Mouse (Mus musculus) large intestine, adult 2 months (tissue): ENCODE results near the gene Gm49405. TPM values are rescaled to one million over a fixed set of nuclear protein-coding genes. Genes with fewer than 3 reads are reported as not detected.
"Not testable (repeated sequence)": the region's sequence is repeated elsewhere in the genome, so short reads cannot be mapped to it uniquely, and the experiment has no call there.

Source experiments
- DNase-seq: peaks from one replicate; pipeline ENCODE4 v3.0.0-alpha.2; 2012; ENCODE audit warnings: low read depth, low spot score
- WGBS: fragments of 180-500 bp; shearing (Covaris S2); methylation state at CpG from one replicate; pipeline ENCODE4 v1.1.7; 2018; 5-methylcytosine and 5-hydroxymethylcytosine counted together
- polyA plus RNA-seq: library from polyadenylated mRNA; depleted of rRNA; stranded (reverse); fragments of >200 nt; gene quantifications from 2 replicates; pipeline ENCODE4 v1.2.3, GENCODE M21; 2012

The Gm49405 gene
- polyA plus RNA-seq, 1 experiment: 1.0 TPM

GRCm38 (mm10) chr19:4005971-4006370, 5.5 kb downstream of the Gm49405 start:
- no peak for DNase-seq
- WGBS: 91% methylated on average over 8 of the region's 8 CpGs

DNA sequence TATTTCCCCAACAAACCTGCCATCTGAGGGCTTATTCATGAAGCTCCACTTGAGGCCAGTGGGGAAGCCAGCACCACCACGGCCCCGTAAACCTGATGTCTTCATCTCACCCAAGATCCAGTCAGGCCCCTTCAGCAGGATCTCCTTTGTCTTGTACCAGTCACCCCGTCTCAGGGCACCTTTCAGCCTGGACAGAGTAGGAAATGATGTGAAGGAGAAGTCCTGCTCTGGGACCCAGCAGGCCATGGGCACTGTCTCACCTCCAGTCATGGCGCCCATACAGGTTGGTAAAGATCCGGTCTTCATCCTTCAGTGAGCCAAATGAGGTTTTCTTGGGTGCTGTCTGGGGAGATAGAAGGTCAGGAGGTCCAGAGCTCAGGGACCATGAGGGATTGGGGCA, 10.7 kb downstream of the Gm49405 start:
- DNase-seq: no peak
- 93% methylated on average over 5 of the region's 5 CpGs for WGBS

GRCm38 (mm10) chr19:4012432-4013022, 12.1 kb downstream of the Gm49405 start, which contains the start of gene Ndufv1:
TSS of gene Ndufv1 (minus strand) at chr19:4012806.
- WGBS: under 1% methylated on average over 45 of the region's 45 CpGs
- DNase-seq: peak; percentile 99

DNA sequence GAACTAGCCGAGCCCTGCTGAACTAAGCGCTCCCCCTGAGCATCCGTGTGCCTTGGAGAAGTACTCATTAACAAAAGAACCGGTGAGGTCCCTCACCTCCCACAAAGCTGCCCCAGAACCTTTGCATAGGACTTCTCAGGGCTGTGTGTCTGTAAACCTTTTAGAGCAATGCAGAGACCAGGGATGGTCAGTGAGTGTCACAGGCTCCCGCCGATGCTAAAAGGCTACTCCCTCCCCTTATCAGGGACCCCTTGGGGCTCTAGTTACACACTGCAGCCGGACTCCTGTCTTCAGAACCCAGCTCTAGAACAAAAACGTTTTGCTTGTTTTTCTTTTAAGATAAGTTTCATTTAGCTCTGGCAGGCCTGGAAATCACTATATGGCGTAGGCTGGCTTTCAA, 12.6 kb downstream of the Gm49405 start:
- WGBS: 31% methylated on average over 9 of the region's 9 CpGs
- DNase-seq: no peak

GRCm38 (mm10) chr19:4014802-4015201, 14.4 kb downstream of the Gm49405 start:
- DNase-seq: no peak

- WGBS: 79% methylated on average over 5 of the region's 5 CpGs
- DNase-seq: no peak
These were observed 15.2 kb downstream of the Gm49405 start for GRCm38 (mm10) chr19:4015635-4016034.

- no peak for DNase-seq
- WGBS: 56% methylated on average over 10 of the region's 10 CpGs
These were observed 17.6 kb downstream of the Gm49405 start for GRCm38 (mm10) chr19:4017921-4018587.

GRCm38 (mm10) chr19:4018743-4019583, 18.5 kb downstream of the Gm49405 start:
- 11% methylated on average over 18 of the region's 18 CpGs for WGBS
- peak; percentile 95 for DNase-seq

DNA sequence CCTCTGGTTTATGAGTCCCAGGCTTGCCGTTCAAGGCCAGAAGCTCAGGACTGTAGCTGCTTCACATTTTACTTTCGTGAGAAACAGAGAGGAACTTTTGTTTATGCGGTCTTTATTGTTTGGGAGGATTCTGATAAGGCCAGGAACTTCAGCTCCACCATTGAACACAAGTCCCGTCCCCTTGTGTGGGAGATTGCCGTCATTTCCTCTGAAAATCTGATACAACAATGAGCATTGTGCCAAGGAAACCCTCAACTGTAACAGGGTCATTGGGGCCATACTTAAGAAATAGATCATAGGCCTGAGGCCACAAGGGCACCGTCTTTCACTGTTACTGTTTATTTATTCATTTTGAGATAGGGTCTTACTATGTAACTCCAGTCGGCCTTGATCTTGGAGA, 22.8 kb downstream of the Gm49405 start:
- WGBS: 52% methylated on average over 7 of the region's 7 CpGs
- no peak for DNase-seq

- DNase-seq: no peak
These were observed 27.1 kb downstream of the Gm49405 start for GRCm38 (mm10) chr19:4027576-4027975.

DNA sequence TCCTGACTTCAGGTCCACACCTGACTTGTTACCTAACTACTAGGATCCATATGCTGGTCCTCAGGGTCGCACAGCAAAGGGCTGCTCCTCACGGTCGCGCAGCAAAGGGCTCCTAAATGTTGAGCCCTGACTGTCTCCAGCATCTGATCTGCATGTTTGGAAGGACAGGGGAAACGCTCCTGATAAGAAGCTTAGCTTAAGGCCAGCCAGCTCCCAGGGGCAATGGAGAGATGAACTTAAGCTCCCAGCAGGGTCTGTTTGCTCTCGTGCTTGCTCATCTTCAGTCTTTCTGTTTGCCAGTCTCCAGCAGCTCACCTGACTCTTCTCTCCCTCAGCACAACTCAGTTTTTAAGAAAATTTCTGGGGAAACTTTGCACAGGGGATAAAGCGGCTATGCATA, 32.2 kb downstream of the Gm49405 start:
- WGBS: 77% methylated on average over 7 of the region's 7 CpGs
- DNase-seq: no peak

DNA sequence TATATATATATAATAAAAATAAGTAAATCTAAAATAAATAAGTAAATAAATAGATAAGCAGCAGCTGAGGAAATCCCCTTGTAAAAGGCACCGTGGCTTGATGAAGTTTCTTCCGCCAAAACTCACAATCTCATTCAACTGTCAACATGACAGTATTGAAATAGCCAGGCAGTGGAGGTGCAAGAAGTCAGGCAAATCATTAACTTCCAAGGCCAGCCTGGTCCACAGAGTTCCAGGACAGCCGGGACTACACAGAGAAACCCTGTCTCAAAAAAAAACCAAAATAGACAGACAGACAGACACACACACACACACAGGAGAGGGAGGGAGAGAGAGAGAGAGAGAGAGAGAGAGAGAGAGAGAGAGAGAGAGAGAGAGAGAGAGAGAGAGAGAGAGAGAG, 32.9 kb downstream of the Gm49405 start:
- WGBS: 21% methylated on average over 3 of the region's 3 CpGs
- no peak for DNase-seq

DNA sequence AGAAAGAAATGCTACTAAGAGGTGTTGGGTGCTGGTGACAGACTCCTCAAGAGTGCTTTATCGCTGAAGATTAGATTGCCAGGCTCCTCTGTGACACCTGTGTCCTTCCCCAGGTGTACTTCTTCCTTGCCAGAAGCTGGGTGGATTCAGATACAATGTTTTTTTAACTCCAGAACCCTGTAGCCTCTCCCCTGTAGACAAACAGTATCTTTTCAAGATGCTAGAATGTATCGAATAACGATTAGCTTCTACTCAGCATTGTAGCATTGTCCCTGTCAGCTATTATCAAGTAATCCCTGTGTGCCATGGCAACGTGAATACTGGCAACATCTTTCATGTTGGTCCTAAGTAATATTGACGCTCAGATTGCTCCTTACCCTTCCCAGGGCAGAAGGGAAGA, 33.3 kb downstream of the Gm49405 start:
- 31% methylated on average over 5 of the region's 5 CpGs for WGBS
- DNase-seq: no peak

DNA sequence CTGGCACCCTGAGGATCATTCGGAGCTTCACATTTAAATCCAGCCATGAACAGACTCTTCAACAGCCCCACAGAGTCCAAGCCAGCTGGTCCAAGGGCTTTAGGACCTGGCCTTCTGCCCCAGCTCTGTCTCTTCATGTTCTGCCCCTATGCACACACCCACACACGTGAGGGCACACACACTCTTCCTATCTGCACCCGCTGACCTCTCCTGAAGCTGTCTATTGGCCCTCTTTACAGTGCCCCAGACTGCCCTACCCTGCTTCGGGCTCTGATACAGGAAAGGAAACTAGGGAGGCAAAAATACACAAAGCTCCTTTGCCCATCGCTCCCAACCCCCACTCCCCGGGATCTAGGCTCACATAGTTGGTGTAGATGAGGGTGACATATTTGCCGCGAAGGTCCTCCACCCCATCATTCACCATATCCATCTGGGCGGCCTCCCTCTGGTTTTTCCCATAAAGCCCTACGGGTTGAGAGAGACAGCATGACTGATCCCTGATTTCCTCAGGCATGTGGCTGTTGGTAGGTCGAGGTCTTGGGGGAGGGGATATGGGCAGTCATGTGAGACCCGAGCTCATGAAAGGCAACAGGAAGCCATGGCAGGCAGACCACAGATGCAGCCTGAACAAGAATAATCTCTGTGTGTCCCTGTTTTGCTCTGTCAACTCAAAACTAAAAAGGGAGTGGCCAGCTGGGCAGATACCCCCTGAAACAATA, 36.1 kb downstream of the Gm49405 start:
- no peak for DNase-seq
- WGBS: 27% methylated on average over 12 of the region's 12 CpGs

- WGBS: 12% methylated on average over 8 of the region's 8 CpGs
- DNase-seq: not testable (repeated sequence)
These were observed 36.8 kb downstream of the Gm49405 start for GRCm38 (mm10) chr19:4037154-4037787.

DNA sequence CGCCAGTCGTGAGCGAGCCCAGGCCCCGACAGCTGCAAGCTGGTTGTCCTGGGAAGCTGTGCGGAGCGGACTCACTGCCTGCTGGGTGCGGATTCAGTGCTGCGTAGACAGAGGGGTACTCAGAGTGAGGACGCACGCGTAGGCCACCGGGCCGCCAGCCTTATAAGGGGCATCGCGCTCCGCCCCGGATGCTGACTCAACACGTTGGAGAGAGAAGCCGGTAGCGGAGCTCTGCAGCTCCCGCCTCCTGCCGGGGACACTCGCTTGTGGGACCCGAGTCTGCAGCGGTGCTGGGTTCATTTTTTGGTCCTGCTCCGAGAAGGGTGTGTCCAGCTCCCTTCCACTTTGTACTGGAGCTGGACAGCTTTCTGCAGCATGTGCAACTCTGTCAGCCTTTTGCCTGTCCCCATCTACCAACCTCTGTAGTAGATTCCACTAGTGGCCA, 37.4 kb downstream of the Gm49405 start, which contains the start of gene Gstp1:
Gene Gstp1, minus strand, starts transcription at position 198 of the 445 bp plus-strand sequence.
- WGBS: 2% methylated on average over 26 of the region's 26 CpGs
- DNase-seq: no peak

DNA sequence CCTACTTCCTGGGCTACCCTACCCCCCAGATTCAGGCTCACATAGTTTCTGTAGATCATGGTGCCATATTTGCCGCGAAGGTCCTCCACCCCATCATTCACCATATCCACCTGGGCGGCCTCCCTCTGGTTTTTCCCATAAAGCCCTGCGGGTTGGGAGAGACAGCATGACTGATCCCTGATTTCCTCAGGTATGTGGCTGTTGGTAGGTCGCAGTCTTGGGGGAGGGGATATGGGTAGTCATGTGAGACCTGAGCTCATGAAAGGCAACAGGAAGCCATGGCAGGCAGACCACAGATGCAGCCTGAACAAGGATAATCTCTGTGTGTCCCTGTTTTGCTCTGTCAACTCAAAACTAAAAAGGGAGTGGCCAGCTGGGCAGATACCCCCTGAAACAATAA, 40.5 kb downstream of the Gm49405 start:
- 90% methylated on average over 5 of the region's 5 CpGs for whole genome bisulfite sequencing
- DNase-seq: not testable (repeated sequence)

DNA sequence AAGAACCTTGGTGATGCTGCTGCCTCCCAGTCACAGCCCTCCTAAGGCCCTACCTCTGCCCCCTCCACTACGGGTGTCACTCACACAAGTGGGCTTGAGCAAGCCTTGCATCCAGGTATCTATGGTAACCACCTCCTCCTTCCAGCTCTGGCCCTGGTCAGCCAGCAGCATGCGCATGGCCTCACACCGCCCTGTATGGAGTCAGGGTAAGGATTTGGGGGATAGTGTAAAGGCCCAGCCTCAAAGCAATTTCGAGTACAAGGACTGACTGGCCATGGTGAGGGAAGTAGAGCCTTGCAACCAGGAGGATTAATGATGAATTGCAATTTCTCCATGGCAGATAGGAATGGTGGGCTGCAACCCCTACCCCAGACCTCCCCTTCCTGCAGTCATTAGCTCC, 41.1 kb downstream of the Gm49405 start:
- not testable (repeated sequence) for DNase-seq
- 93% methylated on average over 4 of the region's 4 CpGs for WGBS

DNA sequence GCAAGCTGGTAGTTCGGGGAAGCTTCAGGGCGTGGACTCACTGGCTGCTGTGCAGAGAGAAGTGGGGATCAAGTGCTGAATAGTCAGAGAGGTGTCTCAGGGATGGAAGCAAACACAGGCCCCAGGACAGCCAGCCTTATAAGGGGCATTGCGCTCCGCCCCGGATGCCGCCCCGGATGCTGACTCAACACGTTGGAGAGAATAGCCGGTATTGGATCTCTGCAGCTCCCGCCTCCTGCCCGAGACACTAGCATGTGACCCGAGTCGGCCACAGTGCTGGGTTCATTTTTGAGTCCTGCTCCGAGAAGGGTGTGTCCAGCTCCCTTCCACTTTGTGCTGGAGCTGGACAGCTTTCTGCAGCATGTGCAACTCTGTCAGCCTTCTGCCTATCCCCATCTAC, 41.7 kb downstream of the Gm49405 start:
- no peak for DNase-seq
- WGBS: 31% methylated on average over 14 of the region's 14 CpGs
